Mouse (Mus musculus): ENCODE measurements around the gene Cntn5. TPM values are rescaled to one million over a fixed set of nuclear protein-coding genes. Genes with fewer than 3 reads are reported as not detected.

Cntn5 gene
- total and polyA plus RNA-seq, 3 experiments = not detected

DNA sequence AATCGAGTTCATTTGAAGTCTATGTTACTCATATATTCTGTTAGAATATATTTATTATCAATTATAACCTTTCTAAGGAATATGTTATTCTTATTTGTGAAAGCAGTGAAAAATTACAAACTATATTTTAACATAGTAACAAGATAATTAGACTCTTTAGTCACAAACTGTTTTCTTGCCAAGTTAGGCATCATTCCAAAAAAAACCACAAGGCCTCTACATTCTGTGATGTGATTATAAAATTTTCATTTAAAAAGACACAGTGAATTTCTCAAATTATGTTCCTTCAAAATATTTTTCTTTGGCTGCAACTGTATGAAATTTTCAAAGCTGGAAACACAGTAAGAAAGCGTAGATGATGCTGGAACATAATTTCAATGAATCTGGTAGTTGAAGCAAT lies 180.4 kb downstream of the Cntn5 start:
- no peak for TF ChIP-seq ELF1 (IDR thresholded peaks at IDR 0.05; ENCODE audit: low read depth, low read length)
- TF ChIP-seq SMC3 (IDR thresholded peaks at IDR 0.05; ENCODE audit: low read depth, low read length) = no peak
- no peak for TF ChIP-seq TBP (conservative IDR thresholded peaks at IDR 0.05; ENCODE audit: low read depth, low read length)
- no peak for TF ChIP-seq POLR2AphosphoS2 (IDR thresholded peaks at IDR 0.05; ENCODE audit: low read depth, low read length)
- DNase-seq (ENCODE audit: extremely low read depth) = no peak
- no peaks in the 10 kb centered on the region for H3K27me3 ChIP-seq (replicated peaks)
- H3K27ac ChIP-seq (ENCODE audit: insufficient read depth, low read depth) = no peak overlapping the region
- no peaks in the 10 kb centered on the region for H3K9me3 ChIP-seq (replicated peaks; ENCODE audit: low read length)
- H3K9ac ChIP-seq (ENCODE audit: insufficient read depth, low read depth) = no peak overlapping the region
- dilution Hi-C loops (cut with MboI; ENCODE audit: extremely low pct_ligation_motif_present, extremely low pct_unique_long_range_greater_than_20kb, low sequenced_read_pairs) (no loop called here), in situ Hi-C loops (cut with MboI; ENCODE audit: low pct_ligation_motif_present, low pct_unique_long_range_greater_than_20kb, low sequenced_read_pairs) (no loop called here)
- no peaks in the 10 kb centered on the region for H3K36me3 ChIP-seq (replicated peaks in 1 of 2; ENCODE audit: control insufficient read depth in 1 of 2, insufficient read depth in 1 of 2, low read length in 1 of 2)
- no peak overlapping the region for H3K4me2 ChIP-seq (ENCODE audit: insufficient read depth, low read depth, poor library complexity, severe bottlenecking)
- H3K4me1 ChIP-seq (ENCODE audit: control insufficient read depth in 1 of 2, insufficient read depth in 2 of 2) = peaks cover 0 to 6% of the 10 kb centered on the region in 2 experiments; a peak in 1 of 4 replicates
- H3K4me3 ChIP-seq (replicated peaks in 1 of 3; ENCODE audit: low read depth in 2 of 3, low read length in 2 of 3, poor library complexity in 1 of 3) = no peak overlapping the region
- H3K79me2 ChIP-seq (replicated peaks; ENCODE audit: control insufficient read depth, extremely low read depth, insufficient read depth, poor library complexity, severe bottlenecking) = no peaks in the 10 kb centered on the region

DNA sequence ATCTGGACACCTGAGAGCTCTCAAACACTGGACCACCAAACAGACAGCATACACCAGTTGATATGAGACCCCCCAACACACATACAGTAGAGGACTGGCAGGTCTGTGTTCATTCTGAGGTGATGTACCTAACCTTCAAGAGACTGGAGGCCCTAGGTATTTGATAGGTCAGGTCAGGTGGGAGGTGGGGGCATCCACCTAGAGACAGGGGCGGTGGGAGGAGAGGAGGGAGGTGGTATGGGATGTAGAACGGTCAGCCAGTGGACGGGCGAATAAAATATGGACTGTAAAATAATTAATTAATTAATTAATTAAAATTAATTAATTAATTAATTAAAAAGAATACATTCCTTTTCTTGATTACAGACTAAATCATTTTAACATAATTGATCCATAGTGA lies 182.5 kb downstream of the Cntn5 start:
- Histone ChIP-seq H3K4me2 (ENCODE audit: insufficient read depth, low read depth, poor library complexity, severe bottlenecking) (no peak overlapping the region), H3K27ac (ENCODE audit: insufficient read depth, low read depth) (no peak overlapping the region), H3K27me3 (replicated peaks) (no peaks in the 10 kb centered on the region), H3K36me3 (replicated peaks in 1 of 2; ENCODE audit: control insufficient read depth in 1 of 2, insufficient read depth in 1 of 2, low read length in 1 of 2) (no peaks in the 10 kb centered on the region), H3K9ac (ENCODE audit: insufficient read depth, low read depth) (no peak overlapping the region), H3K4me1 (ENCODE audit: control insufficient read depth in 1 of 2, insufficient read depth in 2 of 2) (no peaks in the 10 kb centered on the region), H3K4me3 (replicated peaks in 1 of 3; ENCODE audit: low read depth in 2 of 3, low read length in 2 of 3, poor library complexity in 1 of 3) (no peak overlapping the region), H3K79me2 (replicated peaks; ENCODE audit: control insufficient read depth, extremely low read depth, insufficient read depth, poor library complexity, severe bottlenecking) (no peaks in the 10 kb centered on the region), H3K9me3 (replicated peaks; ENCODE audit: low read length) (no peaks in the 10 kb centered on the region)
- DNase-seq (ENCODE audit: extremely low read depth) = no peak
- dilution Hi-C loops (cut with MboI; ENCODE audit: extremely low pct_ligation_motif_present, extremely low pct_unique_long_range_greater_than_20kb, low sequenced_read_pairs) = no loop called here
- in situ Hi-C loops (cut with MboI; ENCODE audit: low pct_ligation_motif_present, low pct_unique_long_range_greater_than_20kb, low sequenced_read_pairs) = no loop called here
- TF ChIP-seq TBP (conservative IDR thresholded peaks at IDR 0.05; ENCODE audit: low read depth, low read length) = no peak
- TF ChIP-seq JUN (IDR thresholded peaks at IDR 0.05; ENCODE audit: insufficient read depth, low read depth, low read length) = no peak
- TF ChIP-seq MAX (IDR thresholded peaks at IDR 0.05; ENCODE audit: low read length) = no peak
- no peak for TF ChIP-seq USF2 (conservative IDR thresholded peaks at IDR 0.05; ENCODE audit: low read depth, low read length)
- no peak for TF ChIP-seq MEF2A (IDR thresholded peaks at IDR 0.05; ENCODE audit: borderline replicate concordance, low read depth, low read length)
- no peak for TF ChIP-seq SMC3 (IDR thresholded peaks at IDR 0.05; ENCODE audit: low read depth, low read length)

DNA sequence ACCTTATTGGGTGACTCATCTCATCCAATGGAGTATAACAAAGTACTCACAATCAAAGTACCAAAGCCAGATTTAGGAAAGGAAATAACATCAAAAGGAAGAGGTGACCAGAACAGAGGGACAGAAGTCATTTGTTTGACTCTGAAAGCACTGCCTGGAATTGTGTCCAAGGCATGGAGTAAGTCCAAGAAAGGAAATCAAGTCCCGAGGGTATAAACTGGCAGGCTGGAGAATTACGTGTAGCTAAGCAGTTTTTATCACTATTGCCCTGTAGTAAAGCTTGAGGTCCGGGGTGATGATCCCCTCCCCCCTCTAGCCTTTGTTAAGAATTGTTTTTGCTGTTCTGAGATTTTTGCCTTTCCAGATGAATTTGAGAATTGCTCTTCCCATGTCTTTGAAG lies 185.6 kb downstream of the Cntn5 start:
- Histone ChIP-seq H3K27ac (ENCODE audit: insufficient read depth, low read depth) (no peak overlapping the region), H3K79me2 (replicated peaks; ENCODE audit: control insufficient read depth, extremely low read depth, insufficient read depth, poor library complexity, severe bottlenecking) (no peaks in the 10 kb centered on the region), H3K4me3 (replicated peaks in 1 of 3; ENCODE audit: low read depth in 2 of 3, low read length in 2 of 3, poor library complexity in 1 of 3) (no peak overlapping the region), H3K4me2 (ENCODE audit: insufficient read depth, low read depth, poor library complexity, severe bottlenecking) (no peak overlapping the region), H3K9ac (ENCODE audit: insufficient read depth, low read depth) (no peak overlapping the region), H3K27me3 (replicated peaks) (no peaks in the 10 kb centered on the region), H3K9me3 (replicated peaks; ENCODE audit: low read length) (no peaks in the 10 kb centered on the region), H3K36me3 (replicated peaks in 1 of 2; ENCODE audit: control insufficient read depth in 1 of 2, insufficient read depth in 1 of 2, low read length in 1 of 2) (no peaks in the 10 kb centered on the region), H3K4me1 (ENCODE audit: control insufficient read depth in 1 of 2, insufficient read depth in 2 of 2) (no peaks in the 10 kb centered on the region)
- no peak for DNase-seq (ENCODE audit: extremely low read depth)
- TF ChIP-seq ZKSCAN1 (IDR thresholded peaks at IDR 0.05; ENCODE audit: borderline replicate concordance, low read depth, low read length) (no peak), JUND (conservative IDR thresholded peaks at IDR 0.05; ENCODE audit: low read depth, low read length) (no peak), ZMIZ1 (IDR thresholded peaks at IDR 0.05; ENCODE audit: low read depth, low read length) (no peak), TCF12 (IDR thresholded peaks at IDR 0.05; ENCODE audit: low read depth, low read length) (no peak), TBP (conservative IDR thresholded peaks at IDR 0.05; ENCODE audit: low read depth, low read length) (no peak), POLR2AphosphoS2 (IDR thresholded peaks at IDR 0.05; ENCODE audit: low read depth, low read length) (no peak), KAT2A (IDR thresholded peaks at IDR 0.05; ENCODE audit: insufficient replicate concordance, low read length) (no peak), E2F4 (IDR thresholded peaks at IDR 0.05; ENCODE audit: insufficient replicate concordance, low read depth, low read length) (no peak), GABPA (IDR thresholded peaks at IDR 0.05; ENCODE audit: insufficient replicate concordance, low read depth, low read length) (no peak)
- in situ Hi-C loops (cut with MboI; ENCODE audit: low pct_ligation_motif_present, low pct_unique_long_range_greater_than_20kb, low sequenced_read_pairs) (no loop called here), dilution Hi-C loops (cut with MboI; ENCODE audit: extremely low pct_ligation_motif_present, extremely low pct_unique_long_range_greater_than_20kb, low sequenced_read_pairs) (no loop called here)

Data from CH12.LX (cell line).